In the genomic region with DNA sequence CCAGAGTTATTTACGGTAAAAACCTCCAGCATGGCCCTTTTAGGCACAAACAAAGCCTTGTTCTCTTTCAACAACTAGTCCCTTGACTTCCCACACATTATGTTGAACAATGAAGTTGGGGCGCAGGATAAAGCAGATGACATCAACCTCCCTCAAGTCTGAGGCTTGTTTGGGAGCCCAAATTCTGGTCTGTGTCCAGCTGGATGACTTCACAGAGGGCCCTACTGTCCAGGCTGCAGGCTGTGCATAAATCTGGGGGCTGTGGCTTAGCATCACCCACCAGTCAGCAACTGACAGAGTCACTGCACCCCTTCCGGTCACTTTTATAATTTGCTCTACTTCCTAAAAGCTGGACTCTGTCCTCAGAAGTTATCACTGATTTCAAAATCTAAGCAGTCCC, we compare ENCODE assay signal across 9 mouse cellular contexts. TPM values are rescaled to one million over a fixed set of nuclear protein-coding genes. Genes with fewer than 3 reads are reported as not detected.
A peak's percentile ranks its signal among the peaks of the same experiment; 100 is the strongest.
DNase-seq lines count a peak whose midpoint lies in the region; ATAC-seq and TF ChIP-seq lines count a peak whose summit lies in the region.
"Had no signal": no experiment of that assay in that cellular context is flagged by ENCODE, and none has a peak within 500 bp of the region (broad histone marks: within the 10 kb centered on the region; RNA-seq: fewer than 3 reads in every experiment).

No protein-coding gene starts in this region.

- H3K9me3 ChIP-seq in limb, embryonic 12.5 days, result no peaks in the 10 kb centered on the region
- no peaks in the 10 kb centered on the region for H3K9me3 ChIP-seq in limb, embryonic 10.5 days (replicated peaks)
- H3K9me3 ChIP-seq in heart, postnatal 0 days (replicated peaks; ENCODE audit: control insufficient read depth, low read length), result no peaks in the 10 kb centered on the region
- H3K9me3 ChIP-seq: forebrain, embryonic 12.5 days had no signal

- H3K27ac ChIP-seq in limb, embryonic 12.5 days, result 0 out of 2 replicates have a peak overlapping the region, but pooled peaks have one; percentile 59
- no peak overlapping the region for H3K27ac ChIP-seq in limb, embryonic 10.5 days
- H3K27ac ChIP-seq in heart, postnatal 0 days (ENCODE audit: low read depth), result no peak overlapping the region
- peak overlapping the region; percentile 46 for H3K27ac ChIP-seq in macrophage
- H3K27ac ChIP-seq: forebrain, embryonic 12.5 days had no signal

- H3K4me3 ChIP-seq in limb, embryonic 12.5 days (replicated peaks), result no peak overlapping the region
- H3K4me3 ChIP-seq in limb, embryonic 10.5 days, result no peak overlapping the region
- H3K4me3 ChIP-seq in heart, postnatal 0 days (ENCODE audit: low read depth, low read length), result no peak overlapping the region
- no peak overlapping the region for H3K4me3 ChIP-seq in macrophage (ENCODE audit: inconsistent target)
- H3K4me3 ChIP-seq: forebrain, embryonic 12.5 days had no signal

- WGBS in limb, embryonic 12.5 days, result 88% methylated on average over 3 of the region's 3 CpGs
- WGBS in limb, embryonic 10.5 days, result 96% methylated on average over 3 of the region's 3 CpGs
- 62% methylated on average over 3 of the region's 3 CpGs for WGBS in heart, postnatal 0 days
- 59% methylated on average over 3 of the region's 3 CpGs for WGBS in macrophage (ENCODE audit: missing documents)

- TF ChIP-seq CTCF in heart, postnatal 0 days (IDR thresholded peaks at IDR 0.05; ENCODE audit: low read depth), result no peak

- H3K36me3 ChIP-seq in limb, embryonic 12.5 days, result no peaks in the 10 kb centered on the region
- peaks cover 35% of the 10 kb centered on the region for H3K36me3 ChIP-seq in limb, embryonic 10.5 days
- H3K36me3 ChIP-seq in heart, postnatal 0 days (replicated peaks; ENCODE audit: control insufficient read depth, insufficient read depth, low read length), result no peaks in the 10 kb centered on the region; the same call in 1 of the 2 replicates
- H3K36me3 ChIP-seq in macrophage (ENCODE audit: inconsistent target), result no peaks in the 10 kb centered on the region

- peaks cover 16% of the 10 kb centered on the region for H3K4me1 ChIP-seq in limb, embryonic 12.5 days (replicated peaks)
- H3K4me1 ChIP-seq in limb, embryonic 10.5 days, result 0 out of 2 replicates have a peak, but pooled peaks cover 3% of the 10 kb centered on the region
- peaks cover 12% of the 10 kb centered on the region; the same call in 1 of the 2 replicates for H3K4me1 ChIP-seq in heart, postnatal 0 days (ENCODE audit: control insufficient read depth, insufficient read depth)

- ATAC-seq in limb, embryonic 12.5 days (ENCODE audit: insufficient number of reproducible peaks, insufficient read depth, low FRiP score, low TSS enrichment, low read depth), result no peak
- ATAC-seq in heart, postnatal 0 days (ENCODE audit: insufficient read depth, low read depth), result peak; percentile 55; the same call in 1 of the 2 replicates

- TF ChIP-seq EP300 in heart, postnatal 0 days (IDR thresholded peaks at IDR 0.05; ENCODE audit: low read depth), result no peak

- no peaks in the 10 kb centered on the region for H3K27me3 ChIP-seq in limb, embryonic 12.5 days
- H3K27me3 ChIP-seq in limb, embryonic 10.5 days (ENCODE audit: low read depth, poor library complexity, severe bottlenecking), result no peaks in the 10 kb centered on the region
- no peaks in the 10 kb centered on the region for H3K27me3 ChIP-seq in heart, postnatal 0 days (ENCODE audit: control insufficient read depth, insufficient read depth, low read length)
- H3K27me3 ChIP-seq: forebrain, embryonic 12.5 days had no signal

- DNase-seq in cerebellum, adult 11-12 months, result peak; percentile 47
- DNase-seq in cerebellum, postnatal 36 days, result no peak
- DNase-seq in limb, embryonic 10.5 days (ENCODE audit: low spot score), result no peak
- no peak for DNase-seq in heart, postnatal 0 days (ENCODE audit: low spot score)
- DNase-seq in spleen, adult 18-20 months, result no peak
- DNase-seq in c-Kit-positive CD71-positive TER-119-positive erythroid progenitor cells, embryonic 14.5 days (ENCODE audit: low spot score), result no peak

- H3K79me2 ChIP-seq in macrophage (ENCODE audit: inconsistent target), result peaks cover 100% of the 10 kb centered on the region

- no peak overlapping the region for H3K9ac ChIP-seq in limb, embryonic 12.5 days (replicated peaks)
- no peak overlapping the region for H3K9ac ChIP-seq in heart, postnatal 0 days (replicated peaks; ENCODE audit: low read depth, low read length)
- H3K9ac ChIP-seq: forebrain, embryonic 12.5 days had no signal

- no peak overlapping the region for H3K4me2 ChIP-seq in limb, embryonic 12.5 days
- no peak overlapping the region for H3K4me2 ChIP-seq in heart, postnatal 0 days (ENCODE audit: low read depth, low read length)
- H3K4me2 ChIP-seq: forebrain, embryonic 12.5 days had no signal

RNA-seq across cellular contexts. Expression of gene Tmed10, which starts 8.4 kb away (rescaled TPM):
- 264 and 268 TPM in 2 replicates for polyA plus RNA-seq in limb, embryonic 12.5 days (2016; fragmentation: Nextera tagmentation; extraction: Ambion mirVana)
- polyA plus RNA-seq in limb, embryonic 10.5 days (2016; fragmentation: Nextera tagmentation; extraction: Ambion mirVana), result 264 and 277 TPM in 2 replicates
- 48.2 and 49.7 TPM in 2 replicates for total RNA-seq in heart, postnatal 0 days (2014; rRNA removed; ENCODE audit: low replicate concordance)
- 216 and 218 TPM in 2 replicates for polyA plus RNA-seq in heart, postnatal 0 days (2015; fragmentation: Nextera tagmentation; extraction: Ambion mirVana)
- total RNA-seq in macrophage (2018; cell fraction: chromatin; rRNA removed), result 10 to 100 TPM; 36.3 to 96.9 (median 66.9) TPM
- 100 to 1,000 TPM; 295 to 447 (median 378) TPM for total RNA-seq in macrophage (2018; cell fraction: cytosol; rRNA removed)
- total RNA-seq in macrophage (2018; cell fraction: nucleus; rRNA removed), result 100 to 1,000 TPM in 25 of 26 experiments, 10 to 100 TPM in 1; 64.6 to 378 (median 214) TPM
- polyA plus RNA-seq in macrophage (2018), result 317 to 419 TPM (median 387 TPM) in 3 replicates

RNA-seq across cellular contexts. Expression of gene Nek9, which starts 27.1 kb away (rescaled TPM):
- polyA plus RNA-seq in limb, embryonic 12.5 days (2016; fragmentation: Nextera tagmentation; extraction: Ambion mirVana), result 31.1 and 39.1 TPM in 2 replicates
- 26.0 and 29.9 TPM in 2 replicates for polyA plus RNA-seq in limb, embryonic 10.5 days (2016; fragmentation: Nextera tagmentation; extraction: Ambion mirVana)
- total RNA-seq in heart, postnatal 0 days (2014; rRNA removed; ENCODE audit: low replicate concordance), result 29.2 and 45.2 TPM in 2 replicates
- 12.5 and 14.2 TPM in 2 replicates for polyA plus RNA-seq in heart, postnatal 0 days (2015; fragmentation: Nextera tagmentation; extraction: Ambion mirVana)
- total RNA-seq in macrophage (2018; cell fraction: chromatin; rRNA removed), result 100 to 1,000 TPM in 7 of 26 experiments, 10 to 100 TPM in 19; 60.5 to 127 (median 89.8) TPM
- 10 to 100 TPM; 44.3 to 72.9 (median 60.3) TPM for total RNA-seq in macrophage (2018; cell fraction: cytosol; rRNA removed)
- 10 to 100 TPM; 50.0 to 95.0 (median 69.6) TPM for total RNA-seq in macrophage (2018; cell fraction: nucleus; rRNA removed)
- 40.7 to 65.1 TPM (median 55.7 TPM) in 3 replicates for polyA plus RNA-seq in macrophage (2018)

Comparison
In these comparisons a context has a peak if more than half of its experiments do, and no peak if none do; other contexts are left out.
1. H3K27ac ChIP-seq: peak in limb, embryonic 12.5 days (single experiment) and macrophage (single experiment); none in limb, embryonic 10.5 days (single experiment) and heart, postnatal 0 days (single experiment).